Mouse (Mus musculus): ENCODE measurements around the gene 4930558K02Rik. TPM values are rescaled to one million over a fixed set of nuclear protein-coding genes. Genes with fewer than 3 reads are reported as not detected.

The 4930558K02Rik gene
- total and polyA plus RNA-seq, 2 experiments from 2014 or later, result 0.25 TPM; not detected in 1

- Histone ChIP-seq H3K27me3 (ENCODE audit: insufficient read depth, low read length) (no peaks in the 10 kb centered on the region), H3K9ac (no peak overlapping the region), H3K4me1 (ENCODE audit: insufficient read depth) (no peaks in the 10 kb centered on the region), H3K36me3 (ENCODE audit: insufficient read depth) (no peaks in the 10 kb centered on the region), H3K4me3 (ENCODE audit: low read depth, low read length) (no peak overlapping the region), H3K9me3 (ENCODE audit: low read length) (no peaks in the 10 kb centered on the region), H3K4me2 (ENCODE audit: low read depth) (no peak overlapping the region), H3K27ac (ENCODE audit: low read depth, low read length) (no peak overlapping the region)
- DNase-seq (no peak), ATAC-seq (no peak)
- WGBS, result 77% methylated on average over 7 of the region's 7 CpGs
- TF ChIP-seq CTCF (IDR thresholded peaks at IDR 0.05; ENCODE audit: low read depth), result no peak
Measured at GRCm38 (mm10) chr1:161913648-161913984, 65.8 kb downstream of the 4930558K02Rik start.

GRCm38 (mm10) chr1:161912940-161913647, 66.3 kb downstream of the 4930558K02Rik start:
- no peaks in the 10 kb centered on the region for H3K9me3 ChIP-seq (ENCODE audit: low read length)
- TF ChIP-seq CTCF (IDR thresholded peaks at IDR 0.05; ENCODE audit: low read depth), result no peak
- H3K9ac ChIP-seq, result no peak overlapping the region
- no peak overlapping the region for H3K4me2 ChIP-seq (ENCODE audit: low read depth)
- no peaks in the 10 kb centered on the region for H3K4me1 ChIP-seq (ENCODE audit: insufficient read depth)
- no peaks in the 10 kb centered on the region for H3K27me3 ChIP-seq (ENCODE audit: insufficient read depth, low read length)
- DNase-seq (no peak), ATAC-seq (no peak)
- H3K4me3 ChIP-seq (ENCODE audit: low read depth, low read length), result no peak overlapping the region
- 75% methylated on average over 4 of the region's 4 CpGs for WGBS
- no peak overlapping the region for H3K27ac ChIP-seq (ENCODE audit: low read depth, low read length)
- H3K36me3 ChIP-seq (ENCODE audit: insufficient read depth), result no peaks in the 10 kb centered on the region

DNA sequence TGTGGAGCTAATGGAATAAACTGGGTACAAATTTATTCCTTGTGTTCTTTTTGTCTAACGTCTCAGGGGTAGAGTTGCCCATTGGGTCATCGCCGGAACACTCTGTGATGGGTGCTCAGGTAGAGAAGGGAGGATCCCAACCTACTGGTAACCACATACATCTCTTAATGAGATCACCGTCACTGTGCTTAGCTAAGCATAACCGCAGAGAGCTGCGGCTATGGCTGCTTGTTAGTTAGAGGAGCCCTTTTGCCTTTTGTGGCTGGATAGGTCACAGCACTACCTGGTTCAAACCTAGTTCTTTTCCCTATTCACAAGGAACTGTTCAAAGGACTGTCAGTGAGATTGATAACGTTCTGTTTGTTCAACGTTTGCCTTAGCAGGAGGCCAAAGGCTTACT, 70.4 kb downstream of the 4930558K02Rik start:
- no peak for TF ChIP-seq CTCF (IDR thresholded peaks at IDR 0.05; ENCODE audit: low read depth)
- Histone ChIP-seq H3K27me3 (ENCODE audit: insufficient read depth, low read length) (no peaks in the 10 kb centered on the region), H3K9me3 (ENCODE audit: low read length) (no peaks in the 10 kb centered on the region), H3K9ac (no peak overlapping the region), H3K4me2 (ENCODE audit: low read depth) (no peak overlapping the region), H3K36me3 (ENCODE audit: insufficient read depth) (no peaks in the 10 kb centered on the region), H3K4me1 (ENCODE audit: insufficient read depth) (no peaks in the 10 kb centered on the region), H3K4me3 (ENCODE audit: low read depth, low read length) (no peak overlapping the region), H3K27ac (ENCODE audit: low read depth, low read length) (no peak overlapping the region)
- 84% methylated on average over 8 of the region's 8 CpGs for WGBS
- DNase-seq (no peak), ATAC-seq (no peak)

GRCm38 (mm10) chr1:161907795-161908457, 71.5 kb downstream of the 4930558K02Rik start:
- no peaks in the 10 kb centered on the region for H3K4me1 ChIP-seq (ENCODE audit: insufficient read depth)
- ATAC-seq, result no peak
- no peaks in the 10 kb centered on the region for H3K36me3 ChIP-seq (ENCODE audit: insufficient read depth)
- H3K27ac ChIP-seq (ENCODE audit: low read depth, low read length), result no peak overlapping the region
- H3K27me3 ChIP-seq (ENCODE audit: insufficient read depth, low read length), result no peaks in the 10 kb centered on the region
- 81% methylated on average over 2 of the region's 2 CpGs for WGBS
- TF ChIP-seq CTCF (IDR thresholded peaks at IDR 0.05; ENCODE audit: low read depth), result no peak
- no peak overlapping the region for H3K4me3 ChIP-seq (ENCODE audit: low read depth, low read length)
- DNase-seq, result no peak
- no peak overlapping the region for H3K9ac ChIP-seq
- H3K9me3 ChIP-seq (ENCODE audit: low read length), result no peaks in the 10 kb centered on the region
- H3K4me2 ChIP-seq (ENCODE audit: low read depth), result no peak overlapping the region

GRCm38 (mm10) chr1:161907111-161907510, 72.3 kb downstream of the 4930558K02Rik start:
- H3K27ac ChIP-seq (ENCODE audit: low read depth, low read length), result no peak overlapping the region
- no peak for DNase-seq
- H3K4me3 ChIP-seq (ENCODE audit: low read depth, low read length), result no peak overlapping the region
- H3K27me3 ChIP-seq (ENCODE audit: insufficient read depth, low read length), result no peaks in the 10 kb centered on the region
- H3K36me3 ChIP-seq (ENCODE audit: insufficient read depth), result no peaks in the 10 kb centered on the region
- H3K9ac ChIP-seq, result no peak overlapping the region
- H3K9me3 ChIP-seq (ENCODE audit: low read length), result no peaks in the 10 kb centered on the region
- no peak for ATAC-seq
- no peak for TF ChIP-seq CTCF (IDR thresholded peaks at IDR 0.05; ENCODE audit: low read depth)
- no peaks in the 10 kb centered on the region for H3K4me1 ChIP-seq (ENCODE audit: insufficient read depth)
- 90% methylated on average over 4 of the region's 4 CpGs for WGBS
- no peak overlapping the region for H3K4me2 ChIP-seq (ENCODE audit: low read depth)

DNA sequence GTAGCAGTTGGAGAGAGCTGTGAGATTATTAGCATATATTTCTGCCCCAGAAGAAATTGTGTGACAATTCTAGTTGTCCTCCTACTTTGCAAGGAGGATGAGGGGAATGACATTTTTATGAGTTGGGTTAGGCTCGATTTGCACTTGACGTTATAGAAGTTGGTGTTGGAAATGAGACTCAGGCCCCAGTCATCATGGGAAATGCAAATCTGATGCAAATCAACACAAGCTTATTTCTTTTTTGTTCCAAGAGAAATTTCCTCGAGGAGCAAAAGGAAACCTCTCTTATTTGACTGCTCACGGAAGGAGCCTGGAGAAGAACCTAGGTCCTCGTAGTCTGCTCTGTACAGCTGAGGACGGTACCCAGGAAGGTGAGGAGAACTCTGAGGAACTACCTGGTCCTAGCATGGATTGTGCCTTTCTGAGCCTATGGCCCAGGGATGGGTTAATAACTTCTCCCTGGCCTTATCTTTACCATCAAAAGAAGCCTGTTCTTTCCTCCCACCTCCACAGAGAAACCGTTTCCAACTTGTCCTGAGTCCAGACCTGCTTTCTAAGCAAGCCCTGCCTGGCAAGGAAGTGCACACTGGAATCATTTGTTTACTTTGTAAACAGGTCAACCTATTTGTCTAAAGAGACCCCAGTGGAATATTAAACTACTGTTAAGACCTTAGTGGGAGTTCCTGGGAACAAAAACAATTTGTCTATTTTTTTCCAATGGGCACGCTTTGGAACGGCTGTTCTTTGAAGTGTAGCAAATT, 76.6 kb downstream of the 4930558K02Rik start:
- Histone ChIP-seq H3K9ac (no peak overlapping the region), H3K4me3 (ENCODE audit: low read depth, low read length) (no peak overlapping the region), H3K27me3 (ENCODE audit: insufficient read depth, low read length) (no peaks in the 10 kb centered on the region), H3K27ac (ENCODE audit: low read depth, low read length) (no peak overlapping the region), H3K4me2 (ENCODE audit: low read depth) (no peak overlapping the region), H3K4me1 (ENCODE audit: insufficient read depth) (no peaks in the 10 kb centered on the region), H3K9me3 (ENCODE audit: low read length) (no peaks in the 10 kb centered on the region), H3K36me3 (ENCODE audit: insufficient read depth) (no peaks in the 10 kb centered on the region)
- ATAC-seq (no peak), DNase-seq (no peak)
- 69% methylated on average over 9 of the region's 9 CpGs for WGBS
- TF ChIP-seq CTCF (IDR thresholded peaks at IDR 0.05; ENCODE audit: low read depth), result no peak

GRCm38 (mm10) chr1:161900129-161900528, 79.3 kb downstream of the 4930558K02Rik start:
- H3K27me3 ChIP-seq (ENCODE audit: insufficient read depth, low read length), result no peaks in the 10 kb centered on the region
- H3K4me2 ChIP-seq (ENCODE audit: low read depth), result no peak overlapping the region
- H3K9ac ChIP-seq, result no peak overlapping the region
- no peaks in the 10 kb centered on the region for H3K9me3 ChIP-seq (ENCODE audit: low read length)
- TF ChIP-seq CTCF (IDR thresholded peaks at IDR 0.05; ENCODE audit: low read depth), result no peak
- no peaks in the 10 kb centered on the region for H3K36me3 ChIP-seq (ENCODE audit: insufficient read depth)
- 58% methylated on average over 2 of the region's 2 CpGs for WGBS
- H3K4me3 ChIP-seq (ENCODE audit: low read depth, low read length), result no peak overlapping the region
- H3K27ac ChIP-seq (ENCODE audit: low read depth, low read length), result no peak overlapping the region
- no peak for ATAC-seq
- H3K4me1 ChIP-seq (ENCODE audit: insufficient read depth), result no peaks in the 10 kb centered on the region
- DNase-seq, result no peak

All from forebrain, postnatal 0 days (tissue).